In genomic region chr9:114603876-114604540, GRCm38 (mm10) we compare ENCODE assay signal across 15 mouse cellular contexts. TPM values are rescaled to one million over a fixed set of nuclear protein-coding genes. Genes with fewer than 3 reads are reported as not detected.
DNase-seq lines count a peak whose midpoint lies in the region; ATAC-seq and TF ChIP-seq lines count a peak whose summit lies in the region.
"Had no signal": no experiment of that assay in that cellular context is flagged by ENCODE, and none has a peak within 500 bp of the region (broad histone marks: within the 10 kb centered on the region; RNA-seq: fewer than 3 reads in every experiment).

No protein-coding gene starts in this region.

- no peak for TF ChIP-seq CTCF in brain, embryonic 14.5 days (IDR thresholded peaks at IDR 0.05; ENCODE audit: borderline replicate concordance, extremely low read depth, insufficient read depth, insufficient read length)
- no peak for TF ChIP-seq CTCF in midbrain, postnatal 0 days (IDR thresholded peaks at IDR 0.05)

- TF ChIP-seq POLR2A in brain, embryonic 14.5 days (IDR thresholded peaks at IDR 0.05; ENCODE audit: borderline replicate concordance, extremely low read depth, insufficient read depth, insufficient read length, poor library complexity, severe bottlenecking), result no peak

- no peak for ATAC-seq in hindbrain, embryonic 11.5 days (ENCODE audit: low FRiP score)
- no peak for ATAC-seq in hindbrain, embryonic 14.5 days (ENCODE audit: low FRiP score)
- ATAC-seq in midbrain, postnatal 0 days (ENCODE audit: low FRiP score), result no peak

- no peak overlapping the region for H3K4me2 ChIP-seq in hindbrain, embryonic 11.5 days (replicated peaks; ENCODE audit: low read depth, low read length)
- H3K4me2 ChIP-seq in hindbrain, embryonic 14.5 days (replicated peaks), result no peak overlapping the region
- H3K4me2 ChIP-seq in midbrain, postnatal 0 days (ENCODE audit: low read depth, low read length, poor library complexity, severe bottlenecking), result no peak overlapping the region
- H3K4me2 ChIP-seq: liver, embryonic 13.5 days had no signal

- H3K9me3 ChIP-seq in hindbrain, embryonic 11.5 days (ENCODE audit: control insufficient read depth, low read length), result no peaks in the 10 kb centered on the region
- no peaks in the 10 kb centered on the region for H3K9me3 ChIP-seq in hindbrain, embryonic 14.5 days (ENCODE audit: control insufficient read depth, low read length)
- no peaks in the 10 kb centered on the region for H3K9me3 ChIP-seq in midbrain, postnatal 0 days (ENCODE audit: low read length)
- H3K9me3 ChIP-seq: G1E; liver, embryonic 13.5 days had no signal

- H3K27ac ChIP-seq in hindbrain, embryonic 11.5 days (ENCODE audit: low read depth, low read length), result no peak overlapping the region
- no peak overlapping the region for H3K27ac ChIP-seq in hindbrain, embryonic 14.5 days
- H3K27ac ChIP-seq in midbrain, postnatal 0 days (ENCODE audit: low read depth, low read length), result no peak overlapping the region
- H3K27ac ChIP-seq: heart, adult 2 months; layer of hippocampus, adult 2 months; liver, embryonic 13.5 days had no signal

- DNase-seq in hindbrain, embryonic 11.5 days (ENCODE audit: low spot score), result peak; percentile 10
- DNase-seq in hindbrain, embryonic 14.5 days (ENCODE audit: low spot score), result no peak
- DNase-seq in brain, embryonic 14.5 days (ENCODE audit: low read depth), result peak; percentile 35
- peak; percentile 59 to 67 for DNase-seq in cerebellum, postnatal 36 days
- DNase-seq in midbrain, postnatal 0 days (ENCODE audit: low spot score), result peak; percentile 83
- DNase-seq in right cerebral cortex, postnatal 14 days, result no peak
- DNase-seq in right cerebral cortex, postnatal 10 days (ENCODE audit: low spot score in 2 of 2), result no peak
- DNase-seq in adrenal gland, adult (ENCODE audit: inconsistent age in 2 of 2, low spot score in 1 of 2), result no peak
- DNase-seq: heart, adult 2 months; heart, postnatal 4 days; kidney, adult 9 months; liver, embryonic 13.5 days; lung, postnatal 4 days had no signal

- H3K27me3 ChIP-seq in hindbrain, embryonic 11.5 days (ENCODE audit: control insufficient read depth, insufficient read depth, low read length), result no peaks in the 10 kb centered on the region
- no peaks in the 10 kb centered on the region for H3K27me3 ChIP-seq in hindbrain, embryonic 14.5 days (ENCODE audit: control insufficient read depth, insufficient read depth, low read length)
- H3K27me3 ChIP-seq in midbrain, postnatal 0 days (ENCODE audit: insufficient read depth, low read length), result no peaks in the 10 kb centered on the region
- H3K27me3 ChIP-seq: liver, embryonic 13.5 days had no signal

- peaks cover 10% of the 10 kb centered on the region; the same call in 1 of the 2 replicates for H3K36me3 ChIP-seq in hindbrain, embryonic 11.5 days (ENCODE audit: control insufficient read depth, insufficient read depth, low read length)
- H3K36me3 ChIP-seq in hindbrain, embryonic 14.5 days (replicated peaks; ENCODE audit: control insufficient read depth, insufficient read depth), result peaks cover 74% of the 10 kb centered on the region
- peaks cover 31% of the 10 kb centered on the region for H3K36me3 ChIP-seq in midbrain, postnatal 0 days (ENCODE audit: insufficient read depth, low read length)

- no peak overlapping the region for H3K9ac ChIP-seq in hindbrain, embryonic 11.5 days (ENCODE audit: low read depth, low read length)
- H3K9ac ChIP-seq in hindbrain, embryonic 14.5 days, result no peak overlapping the region
- no peak overlapping the region for H3K9ac ChIP-seq in midbrain, postnatal 0 days (replicated peaks; ENCODE audit: low read length, poor library complexity, severe bottlenecking)
- H3K9ac ChIP-seq: liver, embryonic 13.5 days had no signal

- no peak overlapping the region for H3K4me3 ChIP-seq in hindbrain, embryonic 11.5 days (ENCODE audit: low read depth, low read length)
- no peak overlapping the region for H3K4me3 ChIP-seq in hindbrain, embryonic 14.5 days (replicated peaks; ENCODE audit: low read length)
- no peak overlapping the region for H3K4me3 ChIP-seq in midbrain, postnatal 0 days (ENCODE audit: low read depth, low read length)
- H3K4me3 ChIP-seq: heart, adult 2 months; layer of hippocampus, adult 2 months; liver, embryonic 13.5 days had no signal

- WGBS in hindbrain, embryonic 11.5 days, result 60% methylated on average over 12 of the region's 12 CpGs
- WGBS in hindbrain, embryonic 14.5 days, result 60% methylated on average over 12 of the region's 12 CpGs
- WGBS in midbrain, postnatal 0 days, result 41% methylated on average over 12 of the region's 12 CpGs

- no peaks in the 10 kb centered on the region for H3K4me1 ChIP-seq in hindbrain, embryonic 11.5 days (replicated peaks; ENCODE audit: control insufficient read depth, insufficient read depth, low read length)
- H3K4me1 ChIP-seq in hindbrain, embryonic 14.5 days (replicated peaks; ENCODE audit: control insufficient read depth, insufficient read depth, low read length), result no peaks in the 10 kb centered on the region
- H3K4me1 ChIP-seq in midbrain, postnatal 0 days (ENCODE audit: insufficient read depth, low read length), result no peaks in the 10 kb centered on the region
- H3K4me1 ChIP-seq: liver, embryonic 13.5 days had no signal

RNA-seq across cellular contexts. Expression of gene Cnot10, which starts 36.0 kb away (rescaled TPM):
- polyA plus RNA-seq in hindbrain, embryonic 11.5 days (2014; fragmentation: Nextera tagmentation; extraction: Ambion mirVana), result 60.7 and 64.2 TPM in 2 replicates
- polyA plus RNA-seq in hindbrain, embryonic 14.5 days (2014; fragmentation: Nextera tagmentation; extraction: Ambion mirVana), result 51.2 and 57.3 TPM in 2 replicates
- polyA plus RNA-seq in brain, embryonic 14.5 days (2012; rRNA removed), result 64.4 and 67.7 TPM in 2 replicates
- total RNA-seq in midbrain, postnatal 0 days (2014; rRNA removed), result 34.7 and 43.2 TPM in 2 replicates
- polyA plus RNA-seq in midbrain, postnatal 0 days (2015; fragmentation: Nextera tagmentation; extraction: Ambion mirVana), result 47.2 and 50.1 TPM in 2 replicates

RNA-seq across cellular contexts. Expression of gene Trim71, which starts 39.8 kb away (rescaled TPM):
- polyA plus RNA-seq in hindbrain, embryonic 11.5 days (2014; fragmentation: Nextera tagmentation; extraction: Ambion mirVana), result 1.9 and 2.7 TPM in 2 replicates
- 0.29 and 0.31 TPM in 2 replicates for polyA plus RNA-seq in hindbrain, embryonic 14.5 days (2014; fragmentation: Nextera tagmentation; extraction: Ambion mirVana)
- 0.13 and 0.31 TPM in 2 replicates for polyA plus RNA-seq in brain, embryonic 14.5 days (2012; rRNA removed)
- total RNA-seq in midbrain, postnatal 0 days (2014; rRNA removed), result 0.14 and 0.27 TPM in 2 replicates
- polyA plus RNA-seq in midbrain, postnatal 0 days (2015; fragmentation: Nextera tagmentation; extraction: Ambion mirVana), result 0.14 and 0.15 TPM in 2 replicates
- total RNA-seq: heart, adult 2 months; heart, postnatal 4 days had no signal
- polyA plus RNA-seq: G1E; heart, adult 2 months had no signal

Comparison
In these comparisons a context has a peak if more than half of its experiments do, and no peak if none do; other contexts are left out.
1. DNase-seq: peak in hindbrain, embryonic 11.5 days (single experiment), brain, embryonic 14.5 days (single experiment), cerebellum, postnatal 36 days (2 of 2) and midbrain, postnatal 0 days (single experiment); none in hindbrain, embryonic 14.5 days (single experiment), right cerebral cortex, postnatal 14 days (single experiment), right cerebral cortex, postnatal 10 days (0 of 2) and adrenal gland, adult (0 of 2).